Mouse (Mus musculus): ENCODE data around the gene Mak. TPM values are rescaled to one million over a fixed set of nuclear protein-coding genes. Genes with fewer than 3 reads are reported as not detected.

Gene Mak
- not detected for total RNA-seq (2023)

DNA sequence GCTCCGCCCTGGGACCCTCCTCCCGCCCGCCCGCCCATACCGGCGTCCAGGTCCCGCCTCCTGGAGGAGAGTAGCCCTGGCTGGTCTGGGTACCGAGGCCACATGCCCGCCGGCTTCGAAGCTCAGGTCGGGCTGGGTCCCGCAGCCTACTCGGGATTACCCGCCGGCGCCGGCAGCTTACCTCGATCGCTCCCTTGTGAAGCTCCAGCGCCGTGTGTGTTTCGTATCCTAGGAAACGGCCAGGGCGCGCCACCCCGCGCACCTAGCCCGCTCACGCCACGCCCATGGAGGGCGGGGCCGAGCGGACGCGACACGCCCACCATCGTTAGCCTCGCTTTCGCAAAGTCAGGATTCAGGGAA is at the start of gene Mak:
Gene Mak (minus strand): TSS at position 286 of the 360 bp plus-strand sequence.

DNA sequence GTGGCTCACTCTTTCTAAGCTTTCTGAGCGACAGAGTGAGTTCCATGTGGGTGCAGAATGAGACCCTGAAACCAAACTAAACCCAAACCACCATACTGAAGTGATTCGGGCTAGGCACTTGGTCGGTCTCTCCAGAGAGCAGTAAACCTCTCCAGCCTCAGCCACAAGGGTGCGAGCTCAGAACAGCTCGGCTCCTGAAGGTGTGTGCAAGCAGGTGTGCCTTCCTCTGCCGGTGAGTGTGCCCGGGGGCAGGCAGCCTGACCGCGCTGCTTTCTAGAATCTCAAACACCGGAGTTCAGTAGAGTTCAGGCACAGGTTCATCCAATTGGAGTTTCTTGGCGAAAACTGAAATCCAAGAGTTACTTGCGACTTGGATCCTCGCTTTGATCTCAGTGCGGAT is 34.4 kb upstream of the Mak start, which contains the start of gene Sycp2l:
Gene Sycp2l (plus strand): TSS at position 368 of the 400 bp plus-strand sequence.

DNA sequence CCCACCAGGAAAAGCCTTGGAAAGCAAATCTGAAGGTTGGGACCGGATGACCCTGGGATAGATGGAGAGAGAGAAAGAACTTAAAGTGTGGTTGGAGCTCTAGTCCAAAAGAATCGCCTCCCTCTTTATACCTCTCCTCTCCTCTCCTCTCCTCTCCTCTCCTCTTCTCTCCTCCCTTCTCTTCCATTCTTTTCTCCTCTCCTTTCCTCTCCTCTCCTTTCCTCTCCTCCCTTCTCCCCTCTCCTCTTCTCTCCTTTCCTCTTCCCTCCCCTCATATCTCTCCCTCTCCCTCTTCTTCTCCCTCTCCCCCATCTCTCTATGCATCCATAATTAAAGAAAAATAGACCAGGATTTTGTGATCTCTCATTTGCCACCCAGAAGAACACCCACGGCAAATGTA is 31.4 kb upstream of the Mak start, which contains the start of gene Gcm2:
Gene Gcm2 (minus strand): TSS at position 101 of the 400 bp plus-strand sequence.

DNA sequence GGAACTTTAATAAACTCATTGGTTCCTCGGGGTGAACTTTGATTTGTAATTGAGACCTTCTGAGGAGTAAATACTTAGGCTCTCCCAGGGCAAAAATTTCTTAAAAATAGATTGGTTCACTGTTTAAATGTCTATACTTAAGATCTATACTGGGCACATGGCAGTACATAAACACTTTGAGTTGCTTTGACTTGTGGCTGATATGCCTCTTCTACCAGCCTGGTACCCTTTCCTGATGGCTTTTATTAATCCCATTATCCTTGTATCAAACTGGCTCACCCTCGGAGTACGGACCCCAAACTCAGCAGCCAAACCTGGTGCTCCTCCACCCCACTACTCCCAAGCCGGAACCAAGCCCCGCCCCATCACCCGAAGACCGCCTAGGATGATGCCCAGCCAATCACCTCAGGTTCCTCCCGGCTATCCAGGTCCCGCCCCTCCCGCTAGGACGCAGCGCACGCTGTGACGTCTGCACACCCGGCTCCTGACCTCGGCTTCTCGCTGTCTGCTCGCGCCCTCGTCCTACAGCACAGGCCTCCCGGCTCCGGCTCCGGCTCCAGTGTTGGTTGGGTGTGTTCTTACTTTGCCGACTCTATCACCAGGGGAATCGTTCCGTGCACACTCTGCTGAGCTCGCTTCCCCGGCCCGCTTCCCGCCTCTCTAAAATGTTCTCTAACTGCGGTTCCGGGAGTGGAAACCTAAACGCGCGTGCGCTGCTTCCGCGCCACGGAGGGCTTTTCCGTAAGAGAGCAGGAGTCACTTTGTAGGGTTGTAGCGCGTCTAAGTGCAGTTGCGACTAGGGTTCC is 63.5 kb downstream of the Mak start, which contains the start of gene Tmem14c:
Gene Tmem14c (plus strand): TSS at position 464 of the 806 bp plus-strand sequence.

DNA sequence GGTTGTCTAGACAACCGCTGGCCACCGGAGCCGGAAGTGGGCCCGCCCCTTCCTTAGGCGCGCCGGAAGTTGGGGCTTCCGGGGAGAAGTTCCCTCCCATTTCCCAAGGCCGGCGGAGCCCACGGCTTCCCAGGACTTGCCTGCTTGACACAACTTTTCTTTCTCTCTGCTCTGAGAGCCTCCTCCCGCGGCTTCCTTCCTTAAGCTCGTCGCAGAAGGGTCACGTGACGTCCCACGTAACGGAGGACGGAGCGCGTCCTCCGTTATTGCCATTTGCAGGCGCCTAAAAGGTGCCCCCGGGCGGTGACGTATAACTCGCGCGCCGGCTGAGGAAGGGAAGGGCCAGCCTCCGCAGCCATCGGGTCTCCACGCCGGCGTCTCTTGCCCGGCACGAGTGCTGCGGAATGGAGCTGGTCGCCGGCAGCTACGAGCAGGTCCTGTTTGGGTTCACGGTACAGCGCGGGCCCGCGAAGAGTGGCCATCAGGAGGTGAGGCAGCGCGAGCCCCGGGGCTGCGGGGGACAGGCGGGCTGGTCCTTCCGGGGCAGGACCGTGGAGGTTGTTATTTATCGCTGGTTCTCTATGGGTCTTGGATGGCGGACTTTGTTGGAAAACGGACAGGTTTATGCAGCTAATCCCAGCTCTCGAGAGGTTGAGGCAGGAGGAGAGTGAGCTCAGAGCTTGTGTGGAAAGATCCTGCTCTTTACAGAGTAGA is 78.4 kb downstream of the Mak start, which contains the start of gene Pak1ip1:
Gene Pak1ip1 (plus strand): TSS at position 98 of the 714 bp plus-strand sequence.

Other genes starting within 250 kb of the Mak start
- gene Gcnt2, start 220.0 kb downstream of the Mak start, total RNA-seq (2023) = 10 to 100 TPM; 63.7 to 70.9 TPM
- 10 to 100 TPM; 78.0 to 79.2 TPM for gene Pak1ip1, start 78.7 kb downstream of the Mak start, total RNA-seq (2023)
- 100 to 1,000 TPM; 134 to 137 TPM for gene Tmem14c, start 63.4 kb downstream of the Mak start, total RNA-seq (2023)
- not detected for gene Gcm2, start 31.3 kb upstream of the Mak start, total RNA-seq (2023)
- not detected for gene Sycp2l, start 34.6 kb upstream of the Mak start, total RNA-seq (2023)
- gene Elovl2, start 140.7 kb upstream of the Mak start, total RNA-seq (2023) = not detected
- 1 to 10 TPM; 7.6 TPM for gene Smim13, start 170.1 kb upstream of the Mak start, total RNA-seq (2023)
- not detected for gene Gm17364, start 194.3 kb upstream of the Mak start, total RNA-seq (2023)

Data from monocyte, adult 59 days (primary cell).